Mouse (Mus musculus): ENCODE measurements at regions not wholly inside any gene's neighbourhood (a gene's known extent, or its start where the extent isn't known, plus 50 kb on each side); places are given as distances from the start of the nearest gene placed in this dataset.

DNA sequence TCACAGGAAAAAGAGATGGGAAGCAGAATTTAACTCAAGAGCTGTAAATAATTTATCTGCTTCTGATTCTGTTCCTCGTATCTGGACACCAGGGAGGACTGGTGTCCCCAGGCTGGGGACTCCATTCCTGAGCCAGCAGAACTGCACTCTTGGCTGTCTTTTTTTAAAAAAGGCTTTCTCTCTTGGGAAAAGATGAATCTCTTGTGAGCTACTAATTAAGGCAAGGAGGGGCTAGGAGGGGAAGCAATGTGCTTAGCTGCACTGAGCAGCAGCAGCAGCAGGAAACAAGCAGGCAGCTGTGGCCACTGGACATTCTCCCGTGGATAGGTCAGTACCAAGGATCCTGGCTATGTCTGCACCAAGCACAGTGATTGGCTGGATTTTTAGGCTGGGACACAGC is 152.1 kb downstream of the Rybp start:
- no peak for TF ChIP-seq CTCF (IDR thresholded peaks at IDR 0.05)
- DNase-seq = no peak
- H3K4me3 ChIP-seq = no peak overlapping the region
- H3K27ac ChIP-seq = no peak overlapping the region
- intact Hi-C loops (cut with DNase I) = no loop called here

GRCm38 (mm10) chr6:100133970-100134369 is 153.3 kb downstream of the Rybp start:
- DNase-seq = no peak
- intact Hi-C loops (cut with DNase I) = no loop called here
- Histone ChIP-seq H3K4me3 (no peak overlapping the region), H3K27ac (no peak overlapping the region)
- no peak for TF ChIP-seq CTCF (IDR thresholded peaks at IDR 0.05)

GRCm38 (mm10) chr6:100132916-100133600 is 154.2 kb downstream of the Rybp start:
- no peak for DNase-seq
- no peak for TF ChIP-seq CTCF (IDR thresholded peaks at IDR 0.05)
- no peak overlapping the region for H3K27ac ChIP-seq
- no peak overlapping the region for H3K4me3 ChIP-seq
- intact Hi-C loops (cut with DNase I) = no loop called here

GRCm38 (mm10) chr6:100127221-100128143 is 159.8 kb downstream of the Rybp start:
- intact Hi-C loops (cut with DNase I) = loop anchor here (5.0 to 10.0 kb wide), 2 partner anchors 65 to 153 kb away; no protein-coding TSS in a partner anchor
- DNase-seq = peak; percentile 96
- peak; percentile 53 for TF ChIP-seq CTCF (IDR thresholded peaks at IDR 0.05)
- peak overlapping the region; percentile 63 for H3K27ac ChIP-seq
- 0 out of 2 replicates have a peak overlapping the region, but pooled peaks have one; percentile 7 for H3K4me3 ChIP-seq

DNA sequence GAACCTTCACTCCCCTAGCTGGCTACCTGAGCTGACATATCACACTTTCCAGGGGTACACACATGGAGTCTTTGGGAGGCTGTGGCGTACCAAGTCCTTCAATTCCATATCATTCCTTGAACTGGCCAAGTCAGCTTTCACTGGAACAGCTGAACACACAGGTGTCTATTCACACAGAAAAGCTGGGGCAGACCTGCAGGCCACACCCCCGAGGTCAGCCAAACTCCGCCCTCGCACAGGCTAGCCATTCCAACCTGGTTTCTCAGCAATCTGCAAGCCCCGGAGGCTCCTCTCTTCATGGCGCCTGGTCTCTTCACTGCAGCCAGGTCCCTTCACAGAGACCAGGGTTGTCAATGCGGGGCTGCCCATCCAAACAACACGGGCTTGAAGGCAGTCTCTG is 160.5 kb downstream of the Rybp start:
- peak overlapping the region; percentile 48 for H3K27ac ChIP-seq
- DNase-seq = no peak
- no peak for TF ChIP-seq CTCF (IDR thresholded peaks at IDR 0.05)
- H3K4me3 ChIP-seq = no peak overlapping the region
- intact Hi-C loops (cut with DNase I) = loop anchor here (5.0 to 10.0 kb wide), 2 partner anchors 64 to 152 kb away; no protein-coding TSS in a partner anchor

DNA sequence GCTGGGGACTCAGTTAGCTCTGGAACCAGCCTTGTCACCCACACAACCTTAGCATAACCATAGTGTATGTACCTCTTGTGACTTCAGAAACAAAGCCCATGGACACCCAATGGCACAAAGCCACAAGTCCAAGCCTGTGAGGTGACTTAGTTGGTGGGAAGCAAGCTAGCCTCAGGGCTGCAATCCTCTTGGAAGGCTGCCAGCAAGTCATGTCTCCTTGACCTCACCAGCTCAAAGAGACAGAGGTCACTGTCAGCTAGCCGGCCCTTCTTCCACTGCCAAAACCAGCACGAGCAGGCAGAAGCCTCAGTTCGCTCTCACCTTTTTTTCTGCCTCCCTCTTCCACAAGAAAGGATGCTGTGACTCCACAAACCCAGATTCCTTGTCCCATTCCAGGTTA is 161.0 kb downstream of the Rybp start:
- intact Hi-C loops (cut with DNase I) = loop anchor here (5.0 to 10.0 kb wide), 2 partner anchors 64 to 152 kb away; no protein-coding TSS in a partner anchor
- TF ChIP-seq CTCF (IDR thresholded peaks at IDR 0.05) = no peak
- DNase-seq = no peak
- Histone ChIP-seq H3K4me3 (no peak overlapping the region), H3K27ac (no peak overlapping the region)

DNA sequence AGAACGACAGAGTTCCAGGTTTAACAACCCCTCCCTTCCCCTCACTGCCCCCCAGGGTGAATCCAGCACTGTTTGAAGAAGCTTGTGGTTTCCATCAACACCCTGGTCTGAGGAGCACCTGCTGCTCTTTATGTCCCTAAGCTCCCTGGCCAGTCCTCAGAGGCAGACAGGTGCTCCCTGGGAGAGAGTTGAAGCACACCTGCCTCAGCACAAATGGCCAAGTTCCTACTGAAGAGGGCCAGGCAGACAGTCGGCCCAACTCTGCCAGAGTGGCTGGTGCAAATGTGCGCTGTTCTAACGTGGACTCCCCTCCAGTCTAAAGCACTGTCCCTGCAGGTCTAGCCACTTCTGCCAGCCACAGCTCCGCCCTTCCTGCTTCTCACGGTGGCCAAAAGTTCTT is 166.0 kb downstream of the Rybp start:
- no peak for TF ChIP-seq CTCF (IDR thresholded peaks at IDR 0.05)
- DNase-seq = no peak
- intact Hi-C loops (cut with DNase I) = loop anchor here (10.0 kb wide), 1 partner anchor 146 kb away; no protein-coding TSS in a partner anchor
- H3K27ac ChIP-seq = no peak overlapping the region
- H3K4me3 ChIP-seq = no peak overlapping the region

- Histone ChIP-seq H3K27ac (peak overlapping the region; percentile 16; the same call in 1 of the 2 replicates), H3K4me3 (no peak overlapping the region)
- no peak for DNase-seq
- intact Hi-C loops (cut with DNase I) = loop anchor here (10.0 kb wide), 1 partner anchor 145 kb away; no protein-coding TSS in a partner anchor
- no peak for TF ChIP-seq CTCF (IDR thresholded peaks at IDR 0.05)
Observed at GRCm38 (mm10) chr6:100120017-100120944, 167.0 kb downstream of the Rybp start.

GRCm38 (mm10) chr6:100117084-100117483 is 170.2 kb downstream of the Rybp start:
- no peak overlapping the region for H3K4me3 ChIP-seq
- no peak overlapping the region for H3K27ac ChIP-seq
- intact Hi-C loops (cut with DNase I) = no loop called here
- no peak for TF ChIP-seq CTCF (IDR thresholded peaks at IDR 0.05)
- no peak for DNase-seq

- DNase-seq = peak; percentile 40
- H3K27ac ChIP-seq = no peak overlapping the region
- no peak overlapping the region for H3K4me3 ChIP-seq
- intact Hi-C loops (cut with DNase I) = no loop called here
- no peak for TF ChIP-seq CTCF (IDR thresholded peaks at IDR 0.05)
Observed at GRCm38 (mm10) chr6:100113393-100114137, 173.7 kb downstream of the Rybp start.

DNA sequence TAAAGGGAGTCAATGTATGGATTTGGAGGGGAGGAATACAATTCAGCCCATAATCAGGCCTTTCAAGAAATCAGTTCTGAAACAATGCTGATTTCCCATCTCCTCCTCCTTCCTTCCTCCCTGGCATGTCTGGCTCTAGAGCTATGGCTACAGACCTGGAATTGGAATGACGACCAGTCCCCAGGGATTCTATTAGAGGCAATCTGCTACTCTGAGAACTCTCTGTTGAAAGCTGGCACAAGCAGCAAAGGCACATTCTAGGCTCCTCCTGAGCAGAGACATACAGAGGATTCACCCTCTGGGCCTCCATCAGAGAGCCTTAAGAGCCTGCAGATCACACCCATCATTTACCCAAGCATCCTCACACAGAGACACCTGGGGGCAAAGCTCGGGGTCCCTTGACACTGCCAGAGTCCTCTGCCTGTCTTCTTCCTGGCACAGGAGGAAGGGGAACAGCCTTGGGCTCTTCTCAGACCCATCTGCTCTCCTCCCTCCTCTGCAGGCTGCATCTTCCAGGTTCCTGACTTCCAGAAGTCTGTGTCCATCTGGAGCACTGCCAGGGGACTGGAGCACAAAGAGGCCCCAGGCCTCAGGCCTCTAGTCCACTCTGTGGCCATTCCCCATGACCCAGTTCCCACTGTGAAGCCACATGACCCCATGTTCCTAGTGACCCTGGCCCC is 176.2 kb downstream of the Rybp start:
- Histone ChIP-seq H3K4me3 (no peak overlapping the region), H3K27ac (no peak overlapping the region)
- no peak for TF ChIP-seq CTCF (IDR thresholded peaks at IDR 0.05)
- intact Hi-C loops (cut with DNase I) = no loop called here
- DNase-seq = peak; percentile 35

All from gastrocnemius, adult 2 months (tissue).